Mouse (Mus musculus) neutrophil, adult 59 days (primary cell): ENCODE measurements around the gene Olfr193. TPM values are rescaled to one million over a fixed set of nuclear protein-coding genes. Genes with fewer than 3 reads are reported as not detected.

Source experiments
- total RNA-seq, 2 experiments: library from RNA; stranded (reverse); gene quantifications; 1 replicate in 1 of 2; 2 replicates in 1 of 2; pipeline ENCODE4 v1.2.4; 2023

Gene Olfr193
- not detected for total RNA-seq

DNA sequence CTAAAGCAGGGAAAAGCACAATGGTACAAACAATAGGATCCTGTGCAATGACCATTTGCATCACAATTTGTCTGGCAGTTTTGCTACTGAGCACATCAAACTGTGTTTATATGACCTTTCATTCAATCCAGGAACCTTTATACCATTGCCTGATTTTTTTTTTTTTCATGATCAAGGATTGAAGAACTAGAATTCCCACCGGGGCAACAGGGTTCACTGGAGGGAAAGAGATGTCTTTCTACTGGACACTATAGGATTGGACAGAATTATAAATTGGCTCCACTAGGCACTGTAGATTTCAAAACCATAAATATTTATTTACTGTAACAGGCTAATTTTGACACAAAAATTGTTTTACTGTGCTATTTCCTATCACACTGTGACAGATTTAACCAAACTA lies at the start of gene Olfr193:
TSS of gene Olfr193 (minus strand) at position 101 of the 400 bp plus-strand sequence.

DNA sequence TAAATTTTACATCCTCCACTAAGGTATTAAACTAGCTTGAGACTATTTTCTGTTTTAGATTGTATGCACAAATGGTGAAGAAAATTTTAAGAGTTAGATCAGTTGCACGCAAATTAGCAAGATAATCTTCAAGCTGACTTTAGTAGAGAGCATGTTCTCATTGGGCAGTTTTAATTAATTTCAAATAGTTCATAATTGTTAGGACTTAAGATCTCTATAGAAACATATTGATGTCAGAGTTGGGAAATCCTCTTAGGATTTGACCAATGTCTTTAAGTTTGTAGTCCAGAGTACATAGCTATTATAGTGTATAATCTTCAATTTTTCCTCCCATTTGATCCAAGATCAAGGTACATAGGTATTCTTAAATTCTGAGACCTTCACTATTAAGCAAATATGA lies 35.1 kb upstream of the Olfr193 start, which contains the start of gene Olfr195:
TSS of gene Olfr195 (plus strand) at position 301 of the 400 bp plus-strand sequence.

DNA sequence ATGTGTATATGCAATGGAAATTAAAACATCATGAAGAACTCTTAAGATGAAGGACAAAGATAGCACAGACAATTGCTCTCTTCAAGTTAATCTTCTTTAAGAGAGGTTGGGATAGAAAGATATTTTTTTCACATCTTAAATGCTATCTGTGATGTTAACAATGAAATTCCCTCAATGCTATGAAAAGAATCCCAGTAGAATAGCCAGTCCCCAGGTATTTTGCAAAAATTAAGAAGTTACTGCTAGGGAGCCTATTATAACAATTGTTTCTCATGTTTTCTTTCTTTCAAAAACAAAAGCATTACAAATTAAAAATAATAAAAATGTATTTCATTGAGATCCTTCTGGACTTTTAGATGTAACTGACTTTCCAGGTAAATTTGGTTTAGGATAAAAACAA lies 9.3 kb upstream of the Olfr193 start, which contains the start of gene Olfr194:
TSS of gene Olfr194 (minus strand) at position 101 of the 400 bp plus-strand sequence.

DNA sequence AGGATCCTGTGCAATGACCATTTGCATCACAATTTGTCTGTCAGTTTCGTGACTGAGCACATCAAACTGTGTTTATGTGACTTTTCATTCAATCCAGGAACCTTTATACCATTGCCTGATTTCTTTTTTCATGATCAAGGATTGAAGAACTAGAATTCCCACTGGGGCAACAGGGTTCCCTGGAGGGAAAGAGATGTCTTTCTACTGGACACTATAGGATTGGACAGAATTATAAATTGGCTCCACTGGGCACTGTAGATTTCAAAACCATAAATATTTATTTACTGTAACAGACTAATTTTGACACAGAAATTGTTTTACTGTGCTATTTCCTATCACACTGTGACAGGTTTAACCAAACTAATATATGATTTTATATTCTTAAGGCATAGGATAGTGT lies 22.0 kb downstream of the Olfr193 start, which contains the start of gene Olfr191:
TSS of gene Olfr191 (minus strand) at position 101 of the 400 bp plus-strand sequence.

DNA sequence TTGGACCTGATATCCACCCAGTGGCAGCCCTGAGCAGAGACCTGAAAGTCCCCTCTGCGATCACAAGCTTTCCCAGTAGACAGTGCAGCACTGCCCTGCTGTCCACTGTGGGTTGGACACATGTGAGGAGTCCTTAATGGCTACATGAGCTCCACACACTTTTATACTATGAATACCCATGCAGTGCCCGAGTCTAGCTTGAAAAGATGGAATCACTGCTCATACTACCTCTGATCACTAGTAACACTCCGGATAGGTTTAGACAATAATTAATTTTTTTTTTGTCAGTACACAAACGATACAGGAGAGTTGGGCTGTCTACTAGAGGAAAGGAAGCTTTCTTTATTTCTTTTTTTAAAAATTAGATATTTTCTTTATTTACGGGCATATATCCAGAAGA lies 33.8 kb downstream of the Olfr193 start, which contains the start of gene Olfr190:
TSS of gene Olfr190 (minus strand) at position 101 of the 400 bp plus-strand sequence.

Other genes with a start within 250 kb of the Olfr193 start
- gene Olfr177, start 237.1 kb downstream of the Olfr193 start, total RNA-seq, result not detected
- gene Olfr178, start 219.8 kb downstream of the Olfr193 start, total RNA-seq, result not detected
- not detected for gene Olfr181, start 183.1 kb downstream of the Olfr193 start, total RNA-seq
- gene Olfr180, start 182.5 kb downstream of the Olfr193 start, total RNA-seq, result not detected
- not detected for gene Olfr183, start 116.5 kb downstream of the Olfr193 start, total RNA-seq
- gene Olfr186, start 81.6 kb downstream of the Olfr193 start, total RNA-seq, result not detected
- not detected for gene Olfr187, start 72.1 kb downstream of the Olfr193 start, total RNA-seq
- not detected for gene Olfr190, start 33.9 kb downstream of the Olfr193 start, total RNA-seq
- gene Olfr191, start 22.1 kb downstream of the Olfr193 start, total RNA-seq, result not detected
- not detected for gene Olfr194, start 9.2 kb upstream of the Olfr193 start, total RNA-seq
- gene Olfr195, start 35.2 kb upstream of the Olfr193 start, total RNA-seq, result not detected
- not detected for gene Olfr196, start 58.6 kb upstream of the Olfr193 start, total RNA-seq
- not detected for gene Olfr198, start 91.7 kb upstream of the Olfr193 start, total RNA-seq
- gene Olfr199, start 107.9 kb upstream of the Olfr193 start, total RNA-seq, result not detected
- gene Olfr201, start 160.8 kb upstream of the Olfr193 start, total RNA-seq, result not detected
- gene Olfr202, start 174.9 kb upstream of the Olfr193 start, total RNA-seq, result not detected
- not detected for gene Olfr203, start 187.0 kb upstream of the Olfr193 start, total RNA-seq
- not detected for gene Olfr204, start 206.4 kb upstream of the Olfr193 start, total RNA-seq
- not detected for gene Olfr205, start 219.3 kb upstream of the Olfr193 start, total RNA-seq
- not detected for gene Olfr206, start 237.4 kb upstream of the Olfr193 start, total RNA-seq